Mouse (Mus musculus): ENCODE measurements around the gene Pigb. TPM values are rescaled to one million over a fixed set of nuclear protein-coding genes. Genes with fewer than 3 reads are reported as not detected.

Pigb gene
- polyA plus RNA-seq, 1 experiment = 24.3 TPM

Other genes starting within 250 kb of the Pigb start
- gene Prtg, start 233.5 kb downstream of the Pigb start, polyA plus RNA-seq (2012; rRNA removed) = 1.2 and 1.4 TPM in 2 replicates
- 11.3 and 13.8 TPM in 2 replicates for gene Pygo1, start 114.7 kb downstream of the Pigb start, polyA plus RNA-seq (2012; rRNA removed)
- gene Dyx1c1, start 81.6 kb downstream of the Pigb start, polyA plus RNA-seq (2012; rRNA removed) = 1.9 and 3.3 TPM in 2 replicates
- gene Gm44503, start 81.5 kb downstream of the Pigb start, polyA plus RNA-seq (2012; rRNA removed) = not detected in 2 replicates
- 15.9 and 18.3 TPM in 2 replicates for gene Ccpg1os, start 55.0 kb downstream of the Pigb start, polyA plus RNA-seq (2012; rRNA removed)
- 77.0 and 85.4 TPM in 2 replicates for gene Ccpg1, start 54.9 kb downstream of the Pigb start, polyA plus RNA-seq (2012; rRNA removed)
- 3.8 and 3.9 TPM in 2 replicates for gene Rab27a, start 4.5 kb upstream of the Pigb start, polyA plus RNA-seq (2012; rRNA removed)
- gene Khdc3, start 61.5 kb upstream of the Pigb start, polyA plus RNA-seq (2012; rRNA removed) = 0.46 and 0.64 TPM in 2 replicates
- not detected in 2 replicates for gene Gm20509, start 62.1 kb upstream of the Pigb start, polyA plus RNA-seq (2012; rRNA removed)
- 66.1 and 67.8 TPM in 2 replicates for gene Rsl24d1, start 73.0 kb upstream of the Pigb start, polyA plus RNA-seq (2012; rRNA removed)